Mouse (Mus musculus) cerebellum, adult 8-10 months (tissue): ENCODE data around the gene Gm39115.
A peak's percentile ranks its signal among the peaks of the same experiment; 100 is the strongest.

Experiments used
- DNase-seq: peaks from one replicate; pipeline ENCODE4 v3.0.0; 2022

The Gm39115 gene

GRCm38 (mm10) chr7:142095183-142095931 is 40.5 kb downstream of the Gm39115 start, which contains the start of gene Dusp8:
Dusp8 (minus strand) TSS chr7:142095843.
- peak; percentile 98 for DNase-seq

GRCm38 (mm10) chr7:142094301-142095143 is 41.3 kb downstream of the Gm39115 start:
- DNase-seq = peak; percentile 71

DNA sequence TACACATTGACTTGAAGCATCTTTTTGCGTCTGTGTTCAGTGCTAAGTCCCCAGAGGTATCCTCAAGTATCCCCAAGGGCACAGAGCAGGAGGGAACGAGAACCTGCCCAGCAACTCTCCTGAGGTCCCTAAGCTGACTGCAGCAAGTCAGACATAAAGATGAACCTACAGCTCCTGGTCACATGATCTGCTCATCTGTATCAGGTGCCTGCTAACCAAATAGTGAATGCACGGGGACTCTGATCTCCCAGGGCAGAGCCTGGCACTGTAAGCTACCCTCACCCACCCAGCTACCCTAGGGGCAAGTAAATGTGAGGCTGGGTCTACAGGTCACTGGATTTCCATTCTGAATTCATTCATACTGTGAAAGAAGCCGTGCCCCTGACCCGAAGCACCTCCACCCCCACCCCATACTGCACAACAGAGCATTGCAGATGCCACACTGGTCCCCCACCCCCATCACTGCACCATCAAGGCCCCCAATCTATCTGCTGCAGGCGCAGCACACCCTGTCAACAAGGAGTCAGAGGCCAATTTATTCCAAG is 42.1 kb downstream of the Gm39115 start:
- peak; percentile 28 for DNase-seq

- no peak for DNase-seq
Measured at GRCm38 (mm10) chr7:142092991-142093390, 42.8 kb downstream of the Gm39115 start.

- no peak for DNase-seq
Measured at GRCm38 (mm10) chr7:142091848-142092247, 44.0 kb downstream of the Gm39115 start.

DNA sequence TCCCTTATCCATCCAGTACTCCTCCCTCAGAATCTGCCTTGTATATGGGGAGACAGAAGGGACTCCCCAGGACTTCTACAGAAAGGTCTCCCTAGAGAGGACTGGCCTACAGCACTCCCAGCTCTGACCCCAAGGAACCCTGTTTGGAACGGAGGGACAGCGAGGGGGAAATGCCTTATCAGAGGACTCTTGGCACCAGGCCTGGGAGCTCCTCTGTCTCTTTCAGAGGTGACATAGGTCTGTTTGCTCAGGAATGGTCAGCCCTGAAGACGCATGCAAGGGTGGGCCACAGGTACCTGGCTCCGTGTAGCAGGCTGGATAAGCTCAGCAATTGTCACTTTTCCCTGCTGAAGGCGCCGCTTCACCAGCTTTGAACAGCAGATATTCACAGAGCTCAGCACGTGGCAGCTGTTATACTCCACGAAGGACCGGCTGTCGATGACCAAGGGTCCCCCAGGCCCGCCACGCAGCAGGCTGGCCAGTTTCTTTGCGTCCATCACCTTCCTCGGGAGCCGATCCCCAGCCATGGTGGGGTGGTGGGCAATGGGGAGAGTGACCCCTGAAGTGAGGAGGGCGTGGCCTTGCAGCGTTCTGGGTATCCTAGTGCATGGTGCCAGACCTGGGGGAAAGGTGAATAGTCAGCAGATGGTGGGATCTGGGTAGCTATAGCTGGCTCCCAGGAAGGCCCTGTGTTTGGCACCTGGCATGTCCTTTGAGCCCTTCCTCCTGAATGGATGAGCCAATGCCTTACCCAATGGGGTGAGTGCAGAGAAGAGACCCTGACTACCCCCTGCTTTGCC is 46.0 kb downstream of the Gm39115 start:
- DNase-seq = no peak

GRCm38 (mm10) chr7:142088886-142089285 is 46.9 kb downstream of the Gm39115 start:
- DNase-seq = no peak

DNA sequence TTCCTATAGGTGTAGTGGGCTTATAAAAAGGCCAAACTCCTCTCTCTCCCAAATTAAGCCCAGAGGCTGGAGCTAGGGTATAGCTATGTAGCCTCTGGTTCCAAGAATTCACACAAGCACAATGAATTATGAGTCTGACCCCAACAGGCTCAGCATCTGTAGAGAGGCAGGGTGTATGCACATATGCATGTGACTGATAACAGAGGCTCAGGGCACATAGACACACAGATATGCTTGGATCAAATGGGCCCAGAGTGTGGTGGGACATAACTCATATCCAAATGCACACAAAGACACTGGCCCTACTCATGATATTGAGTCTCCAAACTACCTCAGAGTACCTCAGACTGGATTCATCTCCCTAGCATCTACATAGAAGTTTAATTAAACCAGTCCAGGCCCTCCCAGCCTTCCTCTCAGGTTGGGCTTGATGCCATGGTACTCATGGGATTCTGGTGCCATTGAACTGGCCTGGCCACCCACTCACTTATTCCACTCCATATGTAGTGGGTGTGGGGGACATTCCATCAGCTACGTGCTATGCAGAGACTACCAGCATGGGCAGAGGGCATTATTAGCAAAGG is 48.7 kb downstream of the Gm39115 start:
- DNase-seq = no peak

GRCm38 (mm10) chr7:142086159-142086905 is 49.5 kb downstream of the Gm39115 start:
- no peak for DNase-seq
